Mouse (Mus musculus) C2C12 (cell line): ENCODE results near the gene Tnfrsf8.

Experiments
- CTCF ChIP-seq: IDR thresholded peaks from one replicate; pipeline ENCODE4 v1.5.1; 2011; ENCODE audit not compliant: control insufficient read depth, insufficient read depth, insufficient read length
- FOSL1 ChIP-seq: IDR thresholded peaks from one replicate; pipeline ENCODE4 v1.8.0; 2011; ENCODE audit warnings: mild to moderate bottlenecking, low read length; ENCODE audit not compliant: poor library complexity, insufficient read depth, severe bottlenecking
- USF1 ChIP-seq: IDR thresholded peaks from one replicate; pipeline ENCODE4 v1.6.1; 2011; ENCODE audit warnings: low read depth, mild to moderate bottlenecking, control low read depth, moderate library complexity

GRCm38 (mm10) chr4:145242719-145243350 lies 72.1 kb downstream of the Tnfrsf8 start:
- no peak for TF ChIP-seq USF1
- no peak for TF ChIP-seq CTCF
- no peak for TF ChIP-seq FOSL1
